Mouse (Mus musculus) brain, embryonic 18.5 days (tissue): Measurements from ENCODE around the gene Eva1b.

Experiments
- DNase-seq: peaks from one replicate; pipeline ENCODE4 v3.0.0-alpha.2; 2012; ENCODE audit warnings: low read depth, low spot score

The Eva1b gene

DNA sequence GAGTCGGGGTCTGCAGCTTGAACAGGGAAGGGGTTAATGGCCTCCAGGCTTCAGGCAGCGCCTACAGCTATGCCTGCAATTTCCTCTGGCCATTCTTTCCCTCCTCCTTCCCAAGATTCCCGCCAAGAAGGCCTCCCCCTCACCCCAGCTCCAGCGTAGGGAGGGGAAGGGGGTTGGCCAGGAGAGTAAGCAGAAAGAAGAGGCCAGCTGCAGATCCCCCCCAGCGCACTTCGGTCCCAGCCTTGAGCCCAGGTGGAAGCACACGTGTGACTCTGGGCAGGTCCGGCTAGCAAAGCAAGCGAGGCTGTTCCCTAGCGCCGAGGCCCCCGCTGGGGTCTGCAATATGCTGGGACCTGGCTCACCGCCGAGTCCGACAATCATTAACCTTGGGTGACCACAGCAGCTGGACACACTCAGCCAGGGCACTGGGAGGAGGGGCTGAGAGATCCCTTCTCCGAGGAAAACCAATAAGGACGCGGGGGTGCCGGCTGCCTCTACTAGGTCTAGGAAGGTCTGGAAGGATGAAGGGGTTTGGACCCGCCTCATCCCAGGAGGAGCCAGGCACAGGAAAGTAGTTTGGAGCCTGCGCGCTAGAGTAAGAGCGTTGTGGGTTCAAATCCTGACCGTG lies at the start of gene Eva1b:
Eva1b (plus strand) TSS at position 212 of the 628 bp plus-strand sequence.
- DNase-seq = no peak

DNA sequence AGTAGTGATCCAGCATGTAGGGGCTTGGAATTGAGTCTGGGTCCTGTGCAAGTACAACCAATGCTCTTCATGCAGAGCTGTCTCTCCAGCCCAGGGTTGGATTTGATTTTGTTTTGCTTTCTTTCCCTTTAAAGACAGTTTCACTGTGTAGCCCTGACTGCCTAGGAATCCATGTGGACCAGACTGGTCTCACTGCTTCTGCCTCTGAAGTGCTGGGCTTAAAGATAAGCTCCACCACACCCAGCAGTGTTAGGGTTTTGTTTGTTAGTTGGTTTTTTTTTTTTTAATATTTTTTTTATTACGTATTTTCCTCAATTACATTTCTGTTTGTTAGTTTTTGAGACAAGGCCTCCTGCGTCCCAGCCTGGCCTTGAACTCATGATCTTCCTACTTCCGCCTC lies 48.2 kb upstream of the Eva1b start:
- DNase-seq = no peak

DNA sequence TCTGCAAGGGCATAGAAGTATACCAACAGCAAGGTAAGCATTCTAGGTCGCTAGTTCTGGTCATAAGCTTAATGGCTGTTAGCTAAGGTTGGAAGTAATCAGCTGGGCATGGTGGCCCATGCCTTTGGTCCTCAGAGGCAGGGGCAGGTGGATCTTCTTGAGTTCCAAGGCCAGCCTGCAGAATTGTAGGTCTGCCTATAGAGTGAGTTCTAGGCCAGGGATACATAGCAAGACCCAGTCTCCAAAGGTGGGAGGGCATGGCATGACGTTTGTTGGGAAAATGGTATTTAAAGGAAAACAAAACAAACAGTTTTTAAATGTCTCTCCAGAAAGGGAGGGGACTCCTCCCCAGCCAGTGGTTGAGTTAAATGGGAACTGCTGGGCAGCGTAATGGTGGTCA lies 46.8 kb upstream of the Eva1b start:
- no peak for DNase-seq

DNA sequence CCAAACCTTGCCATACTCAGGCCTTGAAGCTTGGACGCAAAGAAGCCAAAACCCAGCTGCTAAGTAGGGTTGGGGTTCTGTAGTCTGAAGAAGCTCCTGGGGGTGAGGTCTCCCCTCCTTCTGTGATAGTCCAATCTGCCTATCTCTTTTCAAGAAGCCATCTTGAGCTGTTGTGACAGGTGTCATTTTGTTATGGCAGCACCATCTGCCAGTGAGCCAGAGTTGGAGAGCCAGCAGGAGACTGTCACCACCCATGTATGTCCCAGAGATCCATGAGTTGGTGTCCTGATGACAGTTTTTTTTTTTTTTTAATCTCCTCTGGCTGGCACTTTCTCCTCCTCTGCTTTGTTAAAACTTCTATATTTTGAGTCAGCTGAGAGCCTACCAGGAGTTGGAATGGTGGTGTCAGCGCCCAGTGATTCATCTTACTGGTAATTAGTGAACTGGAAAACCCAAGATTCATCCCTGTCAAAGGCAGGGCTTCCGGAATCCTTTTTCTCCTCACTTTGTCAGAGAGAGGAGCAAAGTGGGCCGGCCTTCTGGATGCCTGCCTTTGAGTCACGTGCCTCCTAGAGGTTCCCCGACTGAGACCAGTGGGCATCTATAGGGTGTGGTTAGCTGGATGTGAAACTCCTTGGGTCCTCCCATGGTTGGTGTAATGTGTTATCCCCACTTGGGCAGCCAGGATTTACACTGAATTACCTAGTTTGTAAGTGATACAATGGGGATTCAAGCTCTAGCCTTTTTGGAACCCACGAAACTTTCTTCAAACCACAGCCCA lies 45.3 kb upstream of the Eva1b start:
- no peak for DNase-seq

DNA sequence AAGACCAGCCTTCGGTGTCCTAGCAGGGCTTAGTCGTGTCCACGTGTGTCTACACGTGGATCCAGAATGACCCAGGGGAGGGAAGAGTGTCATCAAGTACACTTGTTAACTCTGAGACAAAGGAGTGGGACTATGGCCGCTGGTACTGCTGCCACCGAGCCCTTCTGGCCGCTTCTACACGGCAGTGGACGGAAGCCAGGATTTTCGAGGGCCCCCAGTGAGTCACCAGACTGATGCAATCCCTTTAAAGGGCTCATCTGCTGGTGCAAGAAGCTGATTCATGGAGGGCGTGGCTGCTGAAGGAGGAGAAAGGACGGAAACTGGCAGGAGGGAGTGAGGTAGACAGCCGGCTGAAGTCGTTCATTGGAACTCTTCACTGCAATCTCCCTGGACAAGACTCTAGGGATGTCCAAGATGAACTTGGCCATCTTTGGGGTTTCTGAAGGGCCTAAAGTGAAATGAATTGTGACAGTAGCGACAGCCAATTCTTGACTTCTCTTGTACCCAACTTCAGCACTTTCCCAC lies 44.4 kb upstream of the Eva1b start:
- no peak for DNase-seq

DNA sequence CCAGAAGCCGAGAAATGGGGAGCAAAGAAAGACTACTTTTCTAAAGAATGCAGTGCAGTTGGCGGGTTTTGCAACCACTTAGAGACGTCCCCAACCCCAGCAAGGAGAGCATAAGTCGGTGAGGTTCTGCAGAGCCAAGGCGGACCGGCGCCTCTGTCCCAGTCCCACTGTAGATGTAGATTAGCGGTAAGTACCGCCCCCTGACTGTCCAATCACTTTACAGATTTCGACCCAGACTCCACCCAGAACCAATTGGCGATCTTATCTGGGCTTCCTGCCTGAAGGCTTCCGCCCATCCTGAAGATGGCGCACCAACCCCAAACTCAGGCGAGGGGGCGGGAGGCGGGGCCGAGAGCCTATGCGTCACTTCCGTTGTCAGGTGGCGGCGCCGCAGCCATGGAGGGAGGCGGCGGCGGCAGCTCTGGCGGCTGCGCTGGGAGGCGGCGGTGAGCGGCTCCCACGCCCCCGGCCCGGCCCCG lies 43.9 kb upstream of the Eva1b start, which contains the start of gene Stk40:
Stk40 (plus strand) TSS at position 368 of the 479 bp plus-strand sequence.
- peak; percentile 95 for DNase-seq

DNA sequence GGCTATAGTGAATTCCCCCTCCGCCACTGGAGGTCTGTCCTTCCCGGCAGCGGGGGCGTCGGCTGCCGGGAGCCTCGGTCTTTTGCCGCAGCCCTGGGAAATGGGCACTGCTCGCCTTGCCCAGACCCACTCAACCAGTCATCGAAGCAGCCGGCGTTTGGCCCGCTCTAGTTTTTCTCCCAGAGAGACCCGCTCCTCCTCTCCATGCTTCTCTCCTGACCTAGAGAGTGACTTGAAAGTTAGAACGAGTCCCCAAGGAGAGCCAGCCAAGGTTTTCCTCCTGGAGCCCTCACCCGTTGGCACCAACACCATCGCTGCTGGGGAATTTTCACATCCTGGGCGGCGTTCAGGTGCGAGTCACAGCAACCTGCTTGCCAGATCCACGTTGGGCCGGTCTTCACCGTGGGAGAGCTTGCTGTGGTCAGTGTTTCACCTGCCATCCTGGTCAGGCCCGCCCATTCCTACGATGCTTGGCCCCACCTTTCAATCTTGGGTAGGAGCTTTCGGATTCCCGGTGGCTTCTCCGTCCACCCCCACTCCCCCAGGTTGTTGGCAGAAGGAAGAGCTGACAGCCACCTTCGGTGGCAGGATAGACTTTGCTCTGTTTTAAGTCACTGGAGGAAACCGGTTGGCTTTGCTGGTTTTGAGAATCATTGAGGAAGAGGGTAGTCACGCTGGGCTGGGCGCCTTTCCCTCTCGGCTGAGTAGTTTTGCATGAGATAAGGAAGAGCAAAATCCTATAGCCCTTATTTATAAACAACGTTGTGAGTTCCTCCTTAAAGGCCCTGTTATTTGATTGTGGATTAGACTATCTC lies 43.1 kb upstream of the Eva1b start:
- no peak for DNase-seq

DNA sequence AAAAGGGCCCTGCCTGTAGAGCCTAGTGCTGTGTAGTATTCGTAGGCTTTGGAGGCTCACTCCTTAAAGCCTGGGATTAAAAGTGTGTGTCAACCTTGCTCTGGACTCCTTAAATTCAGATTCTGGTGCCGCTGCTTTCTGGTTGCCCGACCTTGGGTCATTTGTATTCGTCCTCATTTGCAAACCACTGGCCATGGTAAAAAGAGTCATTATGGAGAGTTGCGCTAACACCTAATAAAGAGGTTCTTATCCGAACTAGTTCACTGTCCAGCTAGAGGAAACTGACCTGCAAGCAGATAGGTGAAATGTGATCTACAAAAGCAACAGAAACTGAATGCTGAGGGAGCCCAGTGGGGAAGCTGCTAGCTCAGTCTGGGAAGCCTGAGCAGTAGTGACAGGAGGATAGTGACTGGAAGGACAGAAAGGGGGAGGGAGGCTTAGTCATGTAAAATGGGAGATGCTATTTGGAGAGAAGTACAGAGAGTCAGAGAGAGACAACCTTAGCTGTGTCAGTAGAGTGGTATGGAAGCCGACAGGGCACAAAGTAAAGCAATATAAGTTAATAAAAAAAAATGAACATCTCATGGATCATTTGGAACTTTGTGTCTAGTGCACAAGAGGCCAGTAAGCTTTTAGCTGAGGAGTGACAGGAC lies 42.3 kb upstream of the Eva1b start:
- DNase-seq = no peak

DNA sequence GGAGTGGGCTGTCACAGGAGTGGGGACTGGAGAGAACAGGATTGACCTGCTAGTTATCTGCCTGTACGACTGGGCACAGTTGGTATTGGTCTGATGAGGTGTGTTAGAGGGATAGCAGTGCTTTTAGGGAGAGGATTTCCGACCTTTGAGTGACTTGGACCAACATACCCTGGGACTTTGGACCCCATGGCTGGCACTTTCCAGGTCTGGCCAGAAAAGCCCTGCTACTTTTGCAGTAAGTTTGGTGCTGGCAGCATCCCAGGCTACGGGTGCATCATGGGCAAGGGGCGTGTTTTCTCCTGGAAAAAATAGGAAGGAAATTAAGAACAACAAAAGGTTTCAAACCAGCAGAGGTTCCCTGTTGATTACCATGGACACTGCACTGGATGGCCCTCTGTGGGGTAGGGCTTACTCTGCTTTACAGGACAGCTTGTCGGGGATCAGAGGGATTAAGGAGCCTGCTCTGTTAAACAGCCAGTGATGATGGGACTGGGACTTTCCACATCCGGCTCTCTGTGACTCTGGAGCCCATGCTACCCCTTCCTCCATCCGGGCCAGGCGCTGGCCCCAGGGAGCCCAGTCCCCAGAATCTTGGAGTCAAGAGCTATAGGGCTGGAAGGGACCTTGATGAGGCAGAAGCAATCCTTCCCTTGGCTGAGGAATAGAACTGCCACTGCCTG lies 39.3 kb upstream of the Eva1b start:
- no peak for DNase-seq

DNA sequence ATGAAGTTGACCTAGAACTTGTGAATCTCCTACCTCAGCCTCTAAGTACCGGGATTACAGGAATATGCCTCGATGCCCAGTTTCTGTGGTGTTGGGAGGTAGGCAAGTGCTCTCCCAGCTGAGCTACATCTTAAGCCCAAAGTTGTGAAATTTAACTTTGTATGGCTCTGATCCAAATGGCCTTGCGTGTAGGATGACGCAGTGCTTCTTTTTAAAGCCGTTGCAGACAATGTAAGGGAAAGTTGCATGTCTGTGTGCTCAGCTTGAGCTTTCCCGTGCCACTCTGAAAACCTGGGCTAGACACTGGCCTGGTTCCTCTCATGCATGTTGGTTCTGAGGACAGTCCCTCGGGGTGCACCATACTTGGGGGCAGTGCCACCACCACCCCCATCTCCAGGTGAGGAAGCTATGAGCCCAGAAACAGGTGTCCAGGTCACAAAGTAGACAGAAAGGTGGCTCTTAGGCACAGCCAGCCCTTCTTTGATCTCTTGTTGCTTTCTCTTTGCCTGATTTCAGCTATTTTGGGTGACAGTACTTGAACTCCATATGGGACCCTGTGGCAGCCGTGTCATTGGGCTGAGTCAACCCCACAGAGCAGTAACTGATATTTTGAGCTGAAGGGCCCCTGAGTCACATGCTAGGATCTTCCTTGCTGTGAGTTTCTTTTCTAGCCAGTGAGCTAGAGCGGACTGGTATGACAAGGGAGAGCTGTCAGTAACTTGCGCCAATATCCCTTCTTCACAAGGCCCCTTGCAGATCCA lies 37.8 kb upstream of the Eva1b start:
- DNase-seq = no peak

DNA sequence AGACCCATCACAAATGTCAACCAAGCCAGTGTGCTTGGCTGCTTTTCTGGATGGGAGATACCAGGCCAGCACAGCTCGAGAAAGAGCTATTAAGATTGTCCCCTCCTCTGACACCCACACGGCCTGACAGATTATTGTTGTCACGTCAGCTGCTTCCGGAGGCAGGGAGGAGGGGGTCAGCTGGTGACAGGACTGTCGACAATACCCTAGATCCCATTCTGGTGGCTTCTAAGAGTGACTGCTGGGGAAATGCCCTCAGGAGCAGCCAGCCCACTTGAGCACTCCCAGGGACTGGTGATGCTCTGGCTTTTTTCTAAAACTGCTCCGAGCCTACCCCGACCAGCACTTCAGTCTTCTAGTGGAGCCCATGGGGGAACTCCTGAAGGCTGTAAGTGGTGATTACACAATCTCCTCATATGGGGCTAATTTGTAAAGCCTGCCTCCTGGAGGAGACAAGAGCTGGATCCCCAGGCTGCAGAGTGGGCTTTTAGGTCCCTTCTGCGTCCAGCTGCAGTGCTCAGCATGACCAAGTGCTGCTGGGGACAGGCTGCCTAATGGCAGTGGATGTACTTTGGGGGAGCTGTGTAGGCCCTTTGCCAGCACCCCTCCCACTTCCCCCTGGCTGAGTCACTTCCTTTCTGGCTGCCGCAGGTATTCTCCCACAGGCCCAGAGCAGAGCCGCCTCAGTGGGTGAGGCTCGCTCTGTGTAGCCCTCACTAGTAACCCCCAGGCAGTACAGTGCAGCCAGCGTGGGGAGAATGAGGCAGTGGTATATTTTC lies 37.0 kb upstream of the Eva1b start:
- DNase-seq = no peak

DNA sequence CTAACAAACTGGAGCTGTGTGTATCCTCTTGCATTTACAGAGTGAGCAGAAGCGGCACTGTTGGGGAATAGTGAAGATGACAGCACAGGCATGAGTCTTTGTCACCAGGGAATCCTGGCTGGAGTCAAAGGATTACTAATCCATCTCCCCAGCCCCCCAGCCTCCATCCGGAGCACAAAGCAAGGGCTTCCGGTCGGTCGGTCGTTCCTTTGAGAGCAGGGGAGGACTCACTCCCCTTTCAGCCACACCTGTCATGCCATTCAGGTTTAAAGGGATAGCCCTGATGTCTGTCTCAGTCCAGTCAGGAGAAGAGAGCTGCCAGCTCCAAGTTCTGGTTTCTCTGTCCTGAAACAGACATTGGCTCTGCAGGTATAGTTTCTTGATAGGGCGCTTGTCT lies 36.4 kb upstream of the Eva1b start:
- DNase-seq = no peak

DNA sequence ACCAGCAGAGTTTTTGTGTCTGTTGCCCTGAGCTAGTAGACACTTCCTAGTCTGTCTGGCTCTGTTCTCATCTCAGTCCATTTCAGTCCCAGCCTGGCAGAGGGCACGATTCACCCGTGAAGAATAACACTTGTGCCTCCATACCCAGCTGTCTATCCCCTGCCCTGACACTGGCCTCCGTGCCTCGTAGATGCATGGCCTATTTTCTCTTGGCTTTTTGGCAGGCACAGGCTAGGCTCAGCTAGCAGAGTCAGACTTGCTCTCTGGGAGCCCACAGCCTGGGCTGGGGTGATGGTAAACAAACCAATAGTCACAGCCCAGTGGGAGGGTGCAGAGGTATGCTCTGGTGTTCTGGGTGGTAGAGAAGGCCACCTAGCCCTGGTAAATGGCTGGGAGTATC lies 34.3 kb upstream of the Eva1b start:
- no peak for DNase-seq

DNA sequence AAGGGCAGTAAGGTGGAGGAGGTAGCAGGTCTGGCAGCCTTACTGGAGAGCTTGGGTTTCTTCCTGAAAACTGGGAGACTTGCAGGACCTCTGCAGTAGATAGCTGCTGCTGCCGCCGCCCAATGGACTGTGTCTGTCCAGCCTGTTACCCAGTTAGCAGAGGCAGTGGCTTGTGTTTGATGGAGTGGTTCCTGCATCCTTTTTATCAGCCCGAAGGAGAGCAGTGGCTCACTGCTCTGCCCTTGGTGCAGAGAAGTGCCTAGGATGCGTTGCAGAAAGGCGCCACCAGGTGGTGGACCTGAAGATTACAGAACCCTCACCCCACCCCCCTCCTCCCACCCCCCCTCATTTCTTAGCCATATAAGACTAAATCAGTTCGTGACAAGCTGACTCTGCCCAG lies 33.6 kb upstream of the Eva1b start:
- no peak for DNase-seq

DNA sequence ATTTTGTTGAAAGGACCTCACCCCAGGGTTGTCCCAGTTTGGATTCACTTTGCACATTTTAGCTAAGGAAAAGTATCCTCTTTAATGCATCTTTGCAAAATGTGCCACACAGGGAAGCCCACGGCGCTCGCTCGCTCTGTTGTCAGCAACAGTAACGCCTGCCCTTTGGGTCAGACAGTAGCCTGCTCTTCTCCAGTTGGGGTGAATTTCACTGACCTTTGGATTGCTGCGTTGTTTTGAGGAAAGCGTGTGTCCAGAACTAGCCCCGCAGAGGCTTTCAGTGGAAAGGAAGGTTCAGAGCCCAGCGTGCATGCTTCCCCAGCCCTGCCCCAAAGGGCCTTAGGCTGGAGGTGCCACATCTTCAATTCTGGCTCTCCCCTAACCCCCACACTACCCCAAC lies 32.1 kb upstream of the Eva1b start:
- DNase-seq = no peak

DNA sequence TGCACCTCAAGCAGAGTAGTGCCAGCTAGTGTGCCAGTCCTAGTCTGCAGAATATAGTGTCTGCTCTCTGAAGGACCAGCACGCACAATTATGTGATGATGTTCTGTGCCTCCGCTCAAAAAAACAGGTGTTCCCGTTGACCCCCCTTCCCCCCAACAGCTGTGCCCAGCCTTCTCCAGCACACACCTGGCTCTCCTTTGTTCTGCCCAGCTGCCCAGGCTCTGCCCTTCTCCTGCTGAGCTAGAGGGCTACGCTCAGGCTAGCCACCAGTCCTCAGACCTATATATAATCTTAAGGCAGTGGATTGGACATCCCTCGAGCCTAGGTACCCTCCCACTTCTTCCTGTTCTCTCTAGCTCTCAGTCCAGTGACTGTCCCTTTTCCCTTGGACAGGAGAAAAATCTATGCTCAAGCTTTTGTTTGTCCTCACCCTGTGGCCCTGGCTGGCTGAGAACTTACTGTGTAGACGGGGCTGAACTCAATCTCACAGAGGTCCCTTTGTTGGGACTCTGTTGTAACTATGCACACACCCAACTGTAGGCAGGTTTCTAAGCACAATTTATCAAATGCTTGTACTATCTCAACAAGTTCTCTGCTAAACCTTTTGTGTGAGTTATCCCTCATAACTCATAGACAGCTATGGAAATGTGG lies 31.5 kb upstream of the Eva1b start:
- DNase-seq = no peak

DNA sequence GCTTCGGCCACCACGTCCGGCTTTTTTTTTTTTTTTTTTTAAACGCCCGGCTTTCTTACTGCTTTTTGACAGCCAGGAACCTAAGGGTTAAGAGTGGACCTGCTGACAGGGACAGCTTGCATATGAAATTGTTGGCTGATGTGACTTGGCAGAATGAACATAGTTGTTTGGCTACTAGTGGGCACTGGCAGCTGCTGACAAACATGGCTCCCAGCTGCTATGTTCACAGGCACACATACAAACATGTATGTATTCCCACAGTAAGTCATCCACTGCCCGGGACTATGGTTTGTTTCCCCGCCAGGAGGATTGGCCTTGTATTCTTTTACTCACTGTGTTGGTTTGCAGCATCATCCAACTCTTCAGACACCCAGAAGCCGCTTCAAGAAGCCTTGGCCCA lies 30.4 kb upstream of the Eva1b start:
- DNase-seq = no peak

DNA sequence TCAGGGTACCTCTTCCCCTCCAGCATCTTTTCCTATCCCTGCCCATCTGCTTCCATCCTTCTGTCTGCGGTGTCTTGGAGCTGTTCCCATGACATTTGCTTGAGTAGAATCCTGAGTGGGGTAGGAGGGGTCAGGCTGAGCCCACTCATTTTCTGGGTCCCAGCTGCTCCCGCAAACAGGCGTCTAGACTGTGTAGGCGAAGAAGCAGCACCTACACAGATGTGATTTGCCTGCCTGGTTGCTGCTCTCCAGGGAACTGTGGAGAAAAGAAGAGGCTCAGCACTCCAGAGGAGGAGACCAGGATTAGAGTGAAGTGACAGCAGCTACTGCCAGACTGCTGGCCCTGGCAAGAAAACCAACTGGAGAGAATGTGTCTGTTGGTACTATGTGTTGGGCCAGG lies 28.9 kb upstream of the Eva1b start:
- DNase-seq = no peak

DNA sequence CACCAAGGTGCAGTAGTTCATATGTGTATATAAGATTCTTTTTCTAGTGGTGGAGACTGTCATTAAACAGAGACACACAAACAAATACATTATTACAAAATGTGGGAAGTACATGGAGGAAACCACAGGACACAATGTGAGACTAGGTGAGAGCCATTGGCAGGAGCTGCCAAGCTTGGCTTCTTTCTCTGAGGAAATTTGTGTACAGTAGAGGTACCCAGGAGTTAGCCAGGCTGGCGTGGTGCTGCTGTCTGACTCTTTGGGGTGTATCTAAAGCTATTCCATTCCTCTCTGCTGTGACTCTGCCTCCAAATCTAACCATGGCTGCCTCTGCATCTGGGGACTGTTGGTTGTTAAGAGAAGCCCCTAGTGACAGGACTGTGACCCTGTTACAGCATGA lies 28.5 kb upstream of the Eva1b start:
- no peak for DNase-seq
